Mouse (Mus musculus): ENCODE data around the gene Oma1. TPM values are rescaled to one million over a fixed set of nuclear protein-coding genes. Genes with fewer than 3 reads are reported as not detected.

Oma1 gene
- polyA plus RNA-seq, 2 experiments from 2014 or later = 23.7 to 25.4 TPM

DNA sequence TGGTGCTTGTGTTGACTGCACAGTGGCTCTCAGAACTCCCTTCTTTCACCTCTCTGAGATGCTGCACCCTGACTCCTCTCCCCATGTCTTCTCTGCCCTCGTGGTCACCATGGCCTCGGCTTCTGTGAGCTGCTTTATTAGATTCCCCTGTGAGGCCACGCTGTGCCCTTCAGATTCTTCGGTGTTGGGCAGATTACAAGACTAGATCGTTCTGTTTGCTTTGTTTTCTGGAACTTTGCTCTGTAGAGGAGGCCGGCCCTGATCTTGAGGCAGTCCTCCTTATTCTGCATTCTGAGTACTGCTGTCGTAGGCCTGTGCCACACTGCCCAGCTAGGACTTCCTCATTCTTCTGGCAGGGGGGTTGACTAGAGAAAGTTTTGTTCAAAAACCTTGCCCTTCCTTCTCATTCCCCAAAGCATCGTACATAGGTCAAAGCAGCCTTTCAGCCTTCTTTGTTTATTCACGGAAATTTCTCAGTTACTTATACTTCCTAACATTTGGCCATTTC lies 45.4 kb downstream of the Oma1 start:
- ATAC-seq = no peak

DNA sequence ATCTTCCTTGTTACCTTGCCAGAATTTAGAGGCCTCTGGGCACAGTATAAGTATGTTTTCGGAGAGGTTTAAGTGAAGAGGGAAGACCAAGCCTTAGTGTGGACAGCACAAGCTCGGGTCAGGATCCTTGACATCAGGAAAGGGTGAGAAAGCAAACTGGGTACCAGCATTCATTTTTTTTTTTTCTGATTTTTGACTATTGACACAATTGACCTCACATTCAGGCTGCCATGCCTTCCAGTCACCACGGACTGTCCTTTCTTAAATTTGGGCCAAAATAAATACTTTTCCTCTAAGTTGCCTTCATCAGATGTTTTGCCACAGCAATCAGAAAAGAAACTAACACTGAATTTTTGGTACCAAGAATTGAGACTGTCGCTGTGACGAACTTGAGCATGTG lies 68.6 kb downstream of the Oma1 start:
- ATAC-seq = no peak

DNA sequence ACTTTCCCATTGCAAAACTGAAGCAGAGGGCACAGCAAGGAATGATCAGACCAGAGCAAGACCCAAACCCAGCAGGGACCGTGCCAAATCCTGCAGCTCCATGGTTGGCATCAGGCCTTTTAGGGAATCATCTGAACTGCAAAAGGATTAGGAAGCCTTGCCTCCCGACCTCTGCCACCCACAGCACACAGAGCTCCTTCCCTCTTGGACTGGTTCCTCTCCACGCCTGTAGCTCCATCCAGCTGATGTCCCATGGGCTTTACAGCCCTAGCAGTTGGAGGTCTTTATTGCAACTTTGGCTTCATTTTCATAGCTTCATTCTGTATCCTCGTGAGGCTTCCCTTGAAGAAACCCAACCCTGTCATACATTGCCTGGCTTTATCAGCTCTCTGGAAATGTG lies 71.4 kb downstream of the Oma1 start:
- ATAC-seq = no peak

DNA sequence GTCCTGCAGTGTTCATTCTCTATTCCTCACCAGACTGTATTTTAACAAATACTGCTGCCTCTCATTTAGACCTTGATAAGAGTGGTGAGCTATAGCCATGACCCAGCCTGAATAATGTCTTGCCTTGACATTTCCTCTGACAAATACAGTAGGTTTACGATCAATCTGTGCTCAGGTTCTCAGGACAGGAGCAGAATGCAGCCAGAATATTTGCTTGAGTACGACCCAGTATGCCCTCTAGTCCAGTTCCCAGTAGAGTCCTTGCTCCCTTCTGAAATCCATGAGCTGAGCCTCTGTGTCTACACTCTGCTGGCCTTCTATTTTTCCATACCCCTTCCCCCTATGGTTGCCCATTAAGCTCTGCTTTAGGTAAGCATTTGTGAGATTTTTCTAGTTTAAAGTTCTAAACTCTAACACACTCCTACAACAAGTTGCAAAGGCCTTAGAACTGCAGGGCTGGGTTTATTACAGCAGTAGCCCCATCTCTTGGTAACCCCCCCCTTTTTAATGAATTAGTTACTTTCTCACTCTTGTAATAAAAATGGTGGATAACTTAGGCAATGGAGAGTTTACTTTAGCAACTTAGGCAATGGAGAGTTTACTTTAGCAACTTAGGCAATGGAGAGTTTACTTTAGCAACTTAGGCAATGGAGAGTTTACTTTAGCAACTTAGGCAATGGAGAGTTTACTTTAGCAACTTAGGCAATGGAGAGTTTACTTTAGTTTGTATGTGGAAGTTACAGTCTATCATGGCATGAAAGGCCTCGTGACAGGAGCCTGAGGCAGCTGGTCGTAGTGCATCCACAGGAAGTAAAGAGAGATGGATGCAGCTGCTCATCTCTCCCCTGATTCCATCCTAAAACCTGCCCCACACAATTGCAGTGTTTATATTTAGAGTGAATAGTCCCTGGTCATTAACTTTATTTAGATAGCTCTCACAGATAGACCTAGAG lies 72.5 kb downstream of the Oma1 start:
- ATAC-seq = no peak

DNA sequence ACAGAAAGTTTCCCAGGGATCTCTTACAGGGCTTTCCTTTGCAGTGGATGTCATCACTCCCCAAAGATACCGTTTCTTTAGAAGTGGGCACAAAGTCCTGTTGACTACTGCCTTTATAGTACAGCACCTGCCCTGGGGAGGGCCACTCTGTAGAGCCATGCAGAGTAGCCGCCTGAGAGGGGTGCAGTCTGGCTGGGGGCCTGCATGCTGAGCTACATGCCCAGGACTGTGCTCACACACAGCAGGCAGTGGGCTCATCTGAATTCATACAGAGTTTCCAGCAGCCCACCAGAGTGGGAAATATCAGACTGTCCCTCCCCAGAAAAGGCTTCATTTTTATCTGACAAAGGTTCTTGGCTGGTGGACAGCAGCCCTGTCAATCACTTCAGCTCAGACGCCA lies 73.7 kb downstream of the Oma1 start:
- no peak for ATAC-seq

DNA sequence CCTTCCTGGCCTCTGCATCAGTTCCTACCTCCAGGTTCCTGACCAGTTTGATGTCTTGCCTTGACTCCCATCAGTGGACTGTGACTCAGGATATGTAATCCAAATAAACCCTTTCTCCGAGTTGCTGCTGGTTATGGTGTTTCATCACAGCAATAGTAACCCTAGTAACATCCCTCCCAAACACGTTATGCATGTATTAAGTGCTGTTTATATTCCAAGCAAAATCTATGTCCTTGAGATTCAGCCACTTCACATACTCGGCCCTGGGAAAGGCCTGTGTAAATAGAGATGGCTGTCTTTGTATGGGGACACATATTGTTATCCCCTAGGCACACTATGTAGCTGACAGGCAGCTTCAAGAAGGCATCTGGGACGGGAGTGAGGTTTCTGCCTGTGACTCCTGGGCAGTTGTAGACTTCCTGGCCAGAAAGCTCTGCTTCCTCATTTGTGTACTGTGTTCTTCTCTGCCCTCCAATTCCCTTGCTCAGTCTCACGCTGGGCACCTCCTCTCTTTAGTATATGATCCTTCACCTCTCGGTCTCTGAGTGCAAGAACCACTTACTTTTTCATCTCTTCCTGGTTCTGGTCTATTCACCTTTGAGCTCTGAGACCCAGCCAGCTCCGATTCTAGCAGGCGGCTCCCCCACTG lies 75.0 kb downstream of the Oma1 start:
- no peak for ATAC-seq

DNA sequence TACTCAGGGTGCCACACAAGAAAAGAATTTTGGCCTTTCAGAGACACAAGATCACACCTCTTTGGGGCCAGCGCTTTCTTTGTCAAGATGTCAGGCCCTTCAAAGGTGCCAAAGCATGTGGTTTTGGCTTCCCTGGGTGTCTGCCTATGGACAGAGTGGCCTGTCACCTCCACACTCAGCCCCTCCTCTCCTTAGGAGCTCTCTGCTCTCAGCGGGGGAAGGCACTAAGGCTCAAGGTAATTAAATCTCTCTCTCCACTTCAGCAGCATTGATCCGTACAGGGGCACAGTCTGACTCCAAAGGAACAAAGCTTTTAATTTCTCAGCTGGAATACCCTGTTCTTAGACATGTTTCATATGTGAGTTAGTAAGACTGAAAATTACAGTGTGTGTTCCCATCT lies 76.0 kb downstream of the Oma1 start:
- no peak for ATAC-seq

DNA sequence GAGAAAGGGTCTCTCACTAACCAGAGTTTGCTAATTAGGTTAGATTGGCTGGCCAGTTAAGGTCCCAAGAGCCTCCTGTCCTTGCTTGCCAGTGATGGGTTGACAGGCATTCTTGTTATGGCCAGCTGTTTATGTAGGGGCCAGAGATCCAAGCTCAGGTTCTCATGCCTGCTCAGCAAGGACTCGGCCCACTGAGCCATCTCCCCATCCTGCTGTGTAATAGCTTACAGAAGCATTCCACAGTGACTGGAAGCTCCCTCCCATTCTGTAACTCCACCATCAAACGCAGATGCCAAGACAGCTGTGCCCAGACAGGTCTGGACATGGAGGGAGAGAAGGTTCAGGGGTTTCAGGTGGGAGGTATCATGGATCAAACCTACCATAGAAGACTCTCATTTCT lies 76.9 kb downstream of the Oma1 start:
- ATAC-seq = no peak

DNA sequence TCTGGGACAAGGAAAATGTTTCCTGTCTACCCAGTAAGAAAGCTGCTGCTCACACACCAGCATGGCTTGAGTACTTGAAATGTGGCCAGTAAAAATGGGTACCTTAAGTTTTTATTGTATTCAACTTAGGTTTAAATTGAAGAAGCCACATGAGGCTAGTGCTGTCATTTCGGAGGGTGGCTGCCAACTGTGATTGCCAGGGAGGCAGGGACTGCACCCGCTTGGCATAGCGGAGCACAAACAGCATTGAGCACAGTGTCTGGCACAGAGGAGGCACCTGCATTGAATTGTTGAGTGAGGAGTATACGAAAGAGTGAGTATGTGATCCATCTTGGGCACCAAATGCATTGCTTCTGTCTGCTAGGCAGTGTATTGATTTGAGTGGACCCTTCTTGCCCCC lies 81.5 kb downstream of the Oma1 start:
- no peak for ATAC-seq

DNA sequence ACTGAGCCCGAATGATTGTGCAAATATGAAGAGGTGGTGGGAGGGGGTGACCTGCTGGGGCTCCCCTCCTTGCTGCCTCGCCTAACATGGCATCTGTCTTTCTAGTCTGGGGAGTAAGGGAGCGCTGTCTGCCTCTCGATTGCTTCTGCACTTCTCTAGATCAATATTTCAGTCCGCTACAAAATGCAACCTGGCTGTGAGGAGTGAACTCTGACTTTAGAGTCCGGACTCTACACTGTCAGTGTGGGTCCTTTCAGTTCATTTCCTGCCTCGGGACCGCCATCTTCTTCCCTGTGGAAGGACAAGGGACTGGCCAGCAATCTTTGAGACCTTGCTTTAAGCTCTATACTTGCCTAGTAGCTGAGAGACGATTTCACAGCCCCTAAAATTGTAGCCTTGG lies 82.3 kb downstream of the Oma1 start:
- ATAC-seq = no peak

DNA sequence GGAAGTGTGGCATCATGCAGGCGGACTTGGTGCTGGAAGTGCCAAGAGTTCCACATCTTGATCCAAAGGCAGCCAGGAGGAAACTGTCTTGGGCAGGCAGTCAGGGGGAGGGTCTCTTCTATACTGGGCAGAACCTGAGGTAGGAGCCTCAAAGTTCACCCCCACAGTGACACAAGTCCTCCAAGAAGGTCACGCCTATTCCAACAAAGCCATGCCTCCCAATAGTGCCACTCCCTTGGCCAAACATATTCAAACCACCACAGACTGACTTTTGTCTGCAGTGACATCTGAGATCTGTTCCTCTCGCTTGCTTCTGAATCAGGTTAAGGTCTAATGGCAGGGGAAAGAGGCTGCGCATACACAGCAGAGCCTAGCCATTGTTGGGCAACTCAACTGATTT lies 83.3 kb downstream of the Oma1 start:
- ATAC-seq = no peak

DNA sequence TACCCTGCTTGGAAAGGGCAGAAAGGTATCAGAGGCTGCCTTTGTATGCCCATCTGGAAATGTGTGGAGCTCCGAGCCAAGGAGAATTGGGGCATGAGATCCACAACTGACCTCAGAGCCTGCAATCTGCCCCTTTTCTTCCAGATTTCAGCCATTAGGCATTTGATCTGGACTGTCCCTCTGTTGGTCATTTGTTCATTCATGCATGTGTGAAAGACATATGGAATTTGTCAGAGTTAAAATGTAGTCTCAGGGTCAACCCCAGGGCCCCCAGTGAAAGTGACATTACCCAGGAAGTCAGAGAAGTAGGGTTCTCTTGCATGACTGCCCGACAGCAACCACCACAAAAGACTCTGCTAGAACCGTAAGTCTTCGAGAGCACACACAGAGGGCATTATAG lies 89.0 kb downstream of the Oma1 start:
- ATAC-seq = no peak

DNA sequence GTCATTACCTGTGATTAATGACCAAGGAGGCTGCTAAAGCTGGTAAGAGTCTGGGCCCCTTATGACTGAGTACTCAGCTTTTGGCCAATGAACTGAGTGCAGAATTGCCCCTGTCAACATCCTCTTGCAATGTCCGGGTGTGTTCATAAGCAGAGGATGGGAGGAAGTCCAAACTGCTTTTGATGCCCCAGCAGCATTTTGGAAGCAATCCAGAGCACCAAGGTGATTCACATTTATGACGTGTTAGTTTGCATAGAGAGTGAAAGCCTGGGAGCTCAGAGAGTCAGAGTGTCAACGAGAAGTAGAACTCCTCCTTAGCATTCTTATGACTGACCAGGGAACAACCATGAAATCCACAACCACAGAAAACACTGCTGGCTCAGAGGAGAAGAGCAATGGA lies 91.7 kb downstream of the Oma1 start:
- no peak for ATAC-seq

DNA sequence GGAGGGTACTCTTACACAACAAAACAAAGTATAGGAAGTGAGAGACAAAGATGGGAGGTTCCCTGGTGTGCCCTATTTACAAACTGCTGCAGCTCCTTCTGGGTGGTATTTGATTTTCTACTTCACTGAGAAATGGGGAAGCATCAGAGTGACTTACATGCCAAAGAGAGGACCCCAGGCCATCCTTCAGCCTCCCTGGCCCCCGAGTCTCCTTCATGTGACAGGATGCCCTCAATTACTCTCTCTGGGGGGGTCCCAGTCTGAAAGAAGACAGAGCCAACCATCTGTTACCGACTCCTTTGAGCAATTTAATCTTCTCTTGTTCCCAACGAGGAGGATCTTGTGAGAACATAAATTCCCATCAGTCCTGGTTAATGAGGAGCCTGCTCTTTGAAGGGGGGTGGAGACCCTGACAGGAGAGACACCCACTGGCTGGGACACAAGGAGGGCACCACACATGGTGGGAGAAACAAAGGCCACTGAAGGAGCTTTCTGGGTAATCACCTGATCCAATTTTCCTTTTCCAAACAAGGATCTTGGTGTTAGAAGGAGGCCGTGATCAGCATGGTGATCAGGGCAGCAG lies 96.7 kb downstream of the Oma1 start:
- no peak for ATAC-seq

Other genes with a start within 250 kb of the Oma1 start
- gene Mier1, start 199.4 kb upstream of the Oma1 start, polyA plus RNA-seq (2017; shearing (Covaris generic)) = 10 to 100 TPM; 60.0 to 79.8 TPM
- gene Wdr78, start 199.3 kb upstream of the Oma1 start, polyA plus RNA-seq (2017; shearing (Covaris generic)) = 1 to 10 TPM; 1.1 to 2.9 TPM
- gene Slc35d1, start 98.6 kb upstream of the Oma1 start, polyA plus RNA-seq (2017; shearing (Covaris generic)) = 10 to 100 TPM; 21.6 to 25.3 TPM
- not detected for gene 4921539E11Rik, start 22.9 kb upstream of the Oma1 start, polyA plus RNA-seq (2017; shearing (Covaris generic))

Measured in activated CD4-positive, CD25-positive, alpha-beta regulatory T cell, adult 4 months (primary cell).